Mouse (Mus musculus) hindbrain, embryonic 14.5 days (tissue): Measurements from ENCODE around the gene Igf2r. TPM values are rescaled to one million over a fixed set of nuclear protein-coding genes. Genes with fewer than 3 reads are reported as not detected.
A peak's percentile ranks its signal among the peaks of the same experiment; 100 is the strongest.
"Not testable (repeated sequence)": the region's sequence is repeated elsewhere in the genome, so short reads cannot be mapped to it uniquely, and the experiment has no call there.

Source experiments
- ATAC-seq: fragments of 200-750 bp; cut with Nextera tagmentation; 2 replicates; pipeline ENCODE4 v1.8.0; 2017; ENCODE audit warnings: moderate number of reproducible peaks, mild to moderate bottlenecking, moderate TSS enrichment, moderate library complexity; ENCODE audit not compliant: low FRiP score
- DNase-seq: peaks from one replicate; pipeline ENCODE4 v3.0.0-alpha.2; 2015; ENCODE audit warnings: low spot score
- H3K27ac ChIP-seq: fragments of 300-500 bp; sonication (generic); 2 replicates; pipeline ENCODE4 v1.5.1; 2014; ENCODE audit warnings: mild to moderate bottlenecking, moderate library complexity
- H3K27me3 ChIP-seq: fragments of 300-500 bp; sonication (generic); 2 replicates; pipeline ENCODE4 v1.6.1; 2014; ENCODE audit warnings: mild to moderate bottlenecking, low read length, mixed read lengths; ENCODE audit not compliant: control insufficient read depth, insufficient read depth
- H3K36me3 ChIP-seq: fragments of 300-500 bp; sonication (generic); replicated peaks from 2 replicates; pipeline ENCODE4 v1.6.1; 2014; ENCODE audit not compliant: control insufficient read depth, insufficient read depth
- H3K4me1 ChIP-seq: fragments of 300-500 bp; sonication (generic); replicated peaks from 2 replicates; pipeline ENCODE4 v1.6.1; 2014; ENCODE audit warnings: antibody characterized with exemption, low read length, mixed read lengths; ENCODE audit not compliant: control insufficient read depth, insufficient read depth
- H3K4me2 ChIP-seq: fragments of 300-500 bp; sonication (generic); replicated peaks from 2 replicates; pipeline ENCODE4 v1.6.1; 2014; ENCODE audit warnings: mild to moderate bottlenecking, moderate library complexity
- H3K4me3 ChIP-seq: fragments of 300-500 bp; sonication (generic); replicated peaks from 2 replicates; pipeline ENCODE4 v1.5.1; 2014; ENCODE audit warnings: mild to moderate bottlenecking, low read length
- H3K9ac ChIP-seq: fragments of 300-500 bp; sonication (generic); 2 replicates; pipeline ENCODE4 v1.6.1; 2014
- H3K9me3 ChIP-seq: fragments of 300-500 bp; sonication (generic); 2 replicates; pipeline ENCODE4 v1.6.1; 2016; ENCODE audit warnings: low read length; ENCODE audit not compliant: control insufficient read depth
- WGBS: fragments of 180-500 bp; shearing (Covaris S2); extraction: QIAGEN DNeasy Blood & Tissue Kit; methylation state at CpG from one replicate; pipeline ENCODE4 v1.1.7; 2014; 5-methylcytosine and 5-hydroxymethylcytosine counted together
- polyA plus RNA-seq: library from polyadenylated mRNA; unstranded; fragments of >200 nt; fragmentation: Nextera tagmentation; extraction: Ambion mirVana; gene quantifications from 2 replicates; pipeline ENCODE4 v1.2.1, GENCODE M21; 2014

Gene Igf2r
- polyA plus RNA-seq, 1 experiment from 2014 or later, result 14.9 TPM

DNA sequence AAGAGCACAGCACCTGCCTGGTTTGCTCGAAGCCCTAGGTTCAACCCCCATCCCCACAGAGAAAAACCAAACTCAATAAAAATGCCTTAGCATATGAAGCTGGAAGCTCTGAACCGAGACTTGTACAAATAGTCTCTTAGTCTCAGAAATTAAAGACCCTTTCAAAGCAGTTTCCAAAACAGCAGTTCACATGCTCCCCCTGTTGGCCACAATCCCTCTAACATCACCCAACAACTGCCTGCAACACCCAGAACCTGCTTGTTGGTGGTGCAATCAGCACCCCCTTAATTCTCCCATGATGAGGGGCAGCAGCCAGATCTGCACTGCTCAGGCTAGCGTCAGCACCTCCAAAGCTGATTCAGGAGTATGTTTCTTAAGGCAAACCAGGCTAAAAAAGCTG, 79.9 kb downstream of the Igf2r start:
- Histone ChIP-seq H3K4me3 (no peak overlapping the region), H3K27ac (no peak overlapping the region), H3K27me3 (no peaks in the 10 kb centered on the region), H3K4me1 (no peaks in the 10 kb centered on the region), H3K4me2 (no peak overlapping the region), H3K9me3 (no peaks in the 10 kb centered on the region), H3K9ac (no peak overlapping the region), H3K36me3 (peaks cover 100% of the 10 kb centered on the region)
- WGBS, result 79% methylated on average over 3 of the region's 3 CpGs
- DNase-seq (peak; percentile 73), ATAC-seq (no peak)

DNA sequence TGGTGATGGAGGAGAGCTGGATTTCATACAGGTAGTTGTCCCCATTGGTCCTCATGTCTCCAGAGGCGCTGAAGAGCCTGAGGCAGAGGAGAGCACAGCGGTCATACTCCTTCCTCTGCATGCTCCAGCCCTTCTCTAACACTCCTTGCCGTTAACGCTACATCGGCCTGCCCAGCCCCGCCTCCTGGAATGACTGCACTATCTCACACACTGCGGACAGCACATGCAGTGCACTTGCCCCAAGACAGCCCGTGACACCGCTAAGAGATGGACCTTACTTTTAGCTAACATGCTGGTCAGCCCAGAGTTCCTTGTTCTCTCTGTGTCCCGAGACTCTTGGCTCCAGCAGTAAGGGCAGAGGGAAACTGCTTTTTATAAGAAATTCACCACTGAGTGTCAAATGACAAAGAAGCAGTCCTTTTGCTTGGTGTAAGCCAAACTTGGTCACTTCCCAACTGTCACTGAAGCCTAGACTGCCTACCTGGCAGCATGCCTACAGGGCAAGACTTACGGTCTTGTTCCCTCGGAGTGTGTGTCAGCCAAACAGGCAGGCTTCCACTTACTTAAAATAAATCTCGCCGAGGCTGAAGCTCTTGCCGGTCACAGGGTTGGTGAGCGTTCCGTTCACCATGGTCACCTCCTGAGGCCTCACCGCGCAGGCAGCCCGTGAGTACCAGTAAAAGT, 80.9 kb downstream of the Igf2r start:
- H3K4me2 ChIP-seq, result no peak overlapping the region
- H3K9ac ChIP-seq, result no peak overlapping the region
- H3K36me3 ChIP-seq, result peaks cover 100% of the 10 kb centered on the region
- DNase-seq (no peak), ATAC-seq (peak; percentile 15; the same call in 1 of the 2 replicates)
- H3K4me1 ChIP-seq, result no peaks in the 10 kb centered on the region
- H3K27me3 ChIP-seq, result no peaks in the 10 kb centered on the region
- WGBS, result 93% methylated on average over 20 of the region's 20 CpGs
- H3K4me3 ChIP-seq, result no peak overlapping the region
- H3K27ac ChIP-seq, result no peak overlapping the region
- no peaks in the 10 kb centered on the region for H3K9me3 ChIP-seq

DNA sequence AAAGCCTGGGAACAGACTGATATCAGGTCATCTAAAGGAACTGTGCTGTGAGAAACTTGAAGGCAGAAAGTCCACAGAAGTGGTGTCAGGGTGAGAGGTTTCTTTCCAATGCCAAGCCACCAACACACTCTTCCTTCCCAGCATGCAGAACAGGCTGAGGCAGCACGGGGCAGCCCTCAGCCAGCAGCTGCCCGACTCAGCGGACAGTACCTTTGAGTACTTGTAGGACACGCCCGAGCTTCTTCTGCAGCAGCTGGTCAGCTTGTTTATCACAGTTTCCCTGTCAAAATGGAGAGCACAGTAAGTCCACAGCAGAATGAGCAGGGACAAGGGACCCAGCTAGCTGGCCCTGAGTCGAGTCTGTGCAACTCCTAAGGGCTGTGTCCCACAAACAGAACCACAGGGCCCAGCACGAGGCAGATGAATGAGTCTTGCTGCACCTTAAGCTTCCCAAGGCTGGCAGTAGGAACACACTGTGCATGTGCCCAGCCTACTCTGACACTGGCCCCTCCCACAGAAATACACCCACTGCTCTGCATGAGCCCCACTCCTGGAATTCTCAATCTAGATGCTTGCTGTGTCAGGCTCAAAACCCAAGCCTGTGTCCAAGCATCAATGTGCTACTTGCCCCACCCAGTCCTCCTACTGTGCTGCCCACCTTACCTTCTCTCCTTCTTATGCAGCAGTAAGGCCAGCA, 84.4 kb downstream of the Igf2r start:
- Histone ChIP-seq H3K36me3 (peaks cover 84% of the 10 kb centered on the region), H3K27me3 (no peaks in the 10 kb centered on the region), H3K9ac (no peak overlapping the region), H3K9me3 (no peaks in the 10 kb centered on the region), H3K27ac (no peak overlapping the region), H3K4me2 (no peak overlapping the region), H3K4me3 (no peak overlapping the region), H3K4me1 (no peaks in the 10 kb centered on the region)
- DNase-seq, result no peak
- 93% methylated on average over 7 of the region's 7 CpGs for WGBS
- no peak for ATAC-seq

DNA sequence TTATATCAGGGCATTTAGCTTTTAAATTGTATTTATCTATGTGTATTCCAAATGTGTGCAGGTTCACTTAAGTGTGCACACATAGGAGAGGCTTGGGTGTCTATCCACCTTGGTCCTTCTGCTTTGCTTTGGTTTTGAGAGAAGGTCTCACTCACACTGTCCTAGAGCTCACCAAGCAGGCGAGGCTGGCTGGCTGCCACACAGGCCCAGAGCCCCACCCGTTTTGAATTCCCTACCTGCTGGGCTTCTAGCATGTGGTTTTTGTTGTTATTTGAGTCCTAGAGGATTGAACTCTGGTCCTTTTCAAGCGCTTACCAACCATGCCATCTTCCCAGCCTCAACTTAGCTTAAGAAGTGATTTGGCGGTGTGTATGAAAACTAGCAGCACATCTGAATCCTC, 85.1 kb downstream of the Igf2r start:
- Histone ChIP-seq H3K4me2 (no peak overlapping the region), H3K4me1 (no peaks in the 10 kb centered on the region), H3K27me3 (no peaks in the 10 kb centered on the region), H3K9ac (no peak overlapping the region), H3K4me3 (no peak overlapping the region), H3K27ac (no peak overlapping the region), H3K9me3 (peaks cover 6% of the 10 kb centered on the region; the same call in 1 of the 2 replicates), H3K36me3 (peaks cover 77% of the 10 kb centered on the region)
- DNase-seq, result no peak
- WGBS, result 82% methylated on average over 4 of the region's 4 CpGs
- ATAC-seq, result no peak

DNA sequence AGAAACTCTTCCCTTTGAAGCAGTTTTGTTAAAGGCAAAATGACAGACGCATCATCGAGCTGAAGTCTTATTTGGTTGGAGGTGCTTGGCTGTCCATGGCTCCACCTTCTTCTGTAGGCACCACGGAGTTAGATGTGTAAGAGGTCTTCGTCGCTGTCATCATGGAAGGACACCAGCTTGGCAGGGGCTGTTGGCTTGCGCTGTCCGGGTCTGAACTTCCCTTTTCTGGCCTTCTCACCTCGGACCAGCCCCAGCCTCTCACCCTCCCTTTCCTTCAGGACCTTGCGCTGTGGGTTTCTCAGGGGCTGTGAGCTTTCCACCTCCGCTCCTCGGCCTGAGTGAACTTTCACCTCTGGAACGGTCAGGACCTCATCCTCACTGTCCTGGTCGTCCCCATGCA, 85.9 kb downstream of the Igf2r start:
- no peaks in the 10 kb centered on the region for H3K27me3 ChIP-seq
- peaks cover 69% of the 10 kb centered on the region for H3K36me3 ChIP-seq
- no peak overlapping the region for H3K27ac ChIP-seq
- H3K9ac ChIP-seq, result no peak overlapping the region
- ATAC-seq, result no peak
- DNase-seq, result no peak
- H3K4me2 ChIP-seq, result no peak overlapping the region
- H3K9me3 ChIP-seq, result peaks cover 8% of the 10 kb centered on the region; the same call in 1 of the 2 replicates
- 96% methylated on average over 13 of the region's 13 CpGs for WGBS
- no peak overlapping the region for H3K4me3 ChIP-seq
- no peaks in the 10 kb centered on the region for H3K4me1 ChIP-seq

DNA sequence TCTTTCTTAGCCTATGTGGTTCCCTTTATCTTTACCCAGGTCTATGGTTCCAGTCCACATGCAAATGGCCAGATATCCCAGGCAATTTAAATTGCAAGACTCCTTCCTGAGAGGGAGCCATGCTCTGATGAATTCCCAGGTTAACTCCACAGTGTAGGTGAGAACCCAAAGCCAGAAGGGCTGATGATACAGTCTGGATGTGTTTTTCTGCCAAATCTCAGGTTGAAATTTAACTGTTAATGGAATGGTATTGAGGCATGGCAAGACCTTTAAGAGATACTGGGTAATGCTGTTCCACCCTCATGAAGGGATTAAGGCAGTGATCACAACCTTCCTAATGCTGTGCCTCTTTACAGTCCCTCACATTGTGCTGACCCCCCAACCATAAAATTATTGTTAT, 91.2 kb downstream of the Igf2r start:
- no peak for ATAC-seq

DNA sequence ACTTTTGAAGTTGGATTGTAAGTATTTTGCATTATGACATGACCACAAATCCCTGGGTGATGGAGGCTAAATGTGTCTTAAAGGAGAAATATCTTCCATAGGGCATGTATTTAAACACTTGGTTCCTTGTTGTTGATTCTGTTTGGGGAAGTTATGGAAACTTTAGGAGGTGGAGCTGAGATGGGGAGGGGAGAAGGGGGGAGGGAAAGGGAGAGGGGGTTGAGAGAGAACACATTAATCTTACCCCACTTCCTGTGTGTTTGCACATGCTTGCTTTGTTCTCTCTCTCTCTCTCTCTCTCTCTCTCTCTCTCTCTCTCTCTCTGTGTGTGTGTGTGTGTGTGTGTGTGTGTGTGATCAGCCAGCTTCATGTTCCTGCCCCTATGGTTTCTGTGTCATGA, 92.3 kb downstream of the Igf2r start:
- Histone ChIP-seq H3K4me1 (no peaks in the 10 kb centered on the region), H3K27me3 (no peaks in the 10 kb centered on the region), H3K36me3 (peaks cover 9% of the 10 kb centered on the region), H3K4me3 (no peak overlapping the region), H3K27ac (no peak overlapping the region), H3K9me3 (peaks cover 8% of the 10 kb centered on the region; the same call in 1 of the 2 replicates), H3K4me2 (no peak overlapping the region), H3K9ac (no peak overlapping the region)
- DNase-seq (no peak), ATAC-seq (no peak)

More for the DNA sequence above, 91.2 kb downstream of the Igf2r start:
- H3K4me2 ChIP-seq, result no peak overlapping the region
- H3K4me1 ChIP-seq, result no peaks in the 10 kb centered on the region
- no peak overlapping the region for H3K4me3 ChIP-seq
- H3K9ac ChIP-seq, result no peak overlapping the region
- H3K36me3 ChIP-seq, result peaks cover 16% of the 10 kb centered on the region
- H3K27ac ChIP-seq, result no peak overlapping the region
- H3K27me3 ChIP-seq, result no peaks in the 10 kb centered on the region
- DNase-seq, result no peak
- H3K9me3 ChIP-seq, result peaks cover 8% of the 10 kb centered on the region; the same call in 1 of the 2 replicates

DNA sequence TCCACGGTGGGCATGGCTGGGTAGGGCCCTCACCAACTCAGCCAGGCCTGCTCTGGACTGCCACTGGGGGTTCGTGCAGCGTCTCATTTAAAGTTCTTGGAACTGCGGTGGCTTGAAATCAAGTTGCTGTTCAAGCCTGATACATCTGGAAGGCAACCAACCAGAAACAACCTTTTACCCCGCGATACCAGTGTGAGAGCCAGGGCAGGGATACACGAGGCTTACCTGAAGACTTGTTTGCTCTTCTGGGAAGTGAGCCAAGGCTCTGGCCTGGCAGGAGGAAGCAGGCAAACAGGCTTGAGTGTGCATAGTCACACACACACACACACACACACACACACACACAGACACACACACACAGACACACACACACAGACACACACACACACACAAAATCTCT, 93.8 kb downstream of the Igf2r start, which contains the start of gene Slc22a1:
TSS of gene Slc22a1 (minus strand) at position 184 of the 400 bp plus-strand sequence.
- ATAC-seq (no peak), DNase-seq (no peak)
- no peak within 1 kb of the TSS for H3K27ac ChIP-seq
- H3K4me2 ChIP-seq, result no peak within 1 kb of the TSS
- no peaks in the 10 kb centered on the region for H3K4me1 ChIP-seq
- no peaks in the 10 kb centered on the region for H3K27me3 ChIP-seq
- WGBS, result 90% methylated on average over 7 of the region's 7 CpGs
- no peak within 1 kb of the TSS for H3K9ac ChIP-seq
- peaks cover 8% of the 10 kb centered on the region; the same call in 1 of the 2 replicates for H3K9me3 ChIP-seq
- no peak within 1 kb of the TSS for H3K4me3 ChIP-seq
- H3K36me3 ChIP-seq, result no peaks in the 10 kb centered on the region; the same call in 1 of the 2 replicates

DNA sequence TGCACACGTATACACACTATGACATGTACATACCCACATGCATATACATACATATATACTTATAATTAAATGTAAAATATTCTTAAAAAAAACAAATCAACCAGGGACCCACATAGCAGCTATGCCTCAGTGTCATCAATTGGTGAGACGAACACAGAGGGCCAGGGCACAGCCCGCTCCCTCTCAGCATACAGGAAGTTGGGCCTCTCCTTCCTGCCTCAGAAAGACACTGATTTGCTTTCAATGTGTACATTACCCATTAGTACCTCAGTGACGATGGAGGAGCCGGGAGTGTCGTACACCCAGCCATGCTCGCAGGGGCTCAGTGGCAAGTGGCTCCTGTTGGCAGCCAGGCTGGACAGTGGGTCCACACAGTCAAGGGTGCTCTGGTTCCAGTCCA, 94.5 kb downstream of the Igf2r start:
- H3K4me1 ChIP-seq, DNase-seq, H3K9ac ChIP-seq, H3K4me2 ChIP-seq, H3K27me3 ChIP-seq, H3K27ac ChIP-seq, ATAC-seq, H3K36me3 ChIP-seq, H3K9me3 ChIP-seq, H3K4me3 ChIP-seq: not testable (repeated sequence)
- 93% methylated on average over 7 of the region's 7 CpGs for WGBS
